8 mouse cellular contexts compared by ENCODE assay signal in genomic region chr5:113634024-113634651, GRCm38 (mm10). TPM values are rescaled to one million over a fixed set of nuclear protein-coding genes. Genes with fewer than 3 reads are reported as not detected.
DNase-seq lines count a peak whose midpoint lies in the region; ATAC-seq and TF ChIP-seq lines count a peak whose summit lies in the region.

No protein-coding gene starts in this region.

- H3K4me3 ChIP-seq in C2C12 (ENCODE audit: insufficient read depth, poor library complexity, severe bottlenecking) (no peak overlapping the region), myocyte (no peak overlapping the region)
- H3K4me3 ChIP-seq in embryonic fibroblast, embryonic 13.5 days (ENCODE audit: insufficient read depth, low read length): no peak overlapping the region

- peak; percentile 75 for DNase-seq in adrenal gland, adult 8-10 months
- DNase-seq in heart, postnatal 10 days: peak; percentile 71 to 73
- DNase-seq in left cerebral cortex, adult 18-20 months (ENCODE audit: low spot score in 2 of 2): peak; percentile 22 to 29
- no peak for DNase-seq in spleen, postnatal 36 days (ENCODE audit: low spot score in 2 of 2)

- peak overlapping the region; percentile 83 for H3K4me2 ChIP-seq in myocyte (ENCODE audit: low read depth)

- H3ac ChIP-seq in C2C12 (ENCODE audit: control insufficient read depth, insufficient read length, low read depth): no peak overlapping the region
- H3ac ChIP-seq in myocyte (ENCODE audit: control insufficient read depth, insufficient read length): no peak overlapping the region

- peaks cover 19% of the 10 kb centered on the region for H3K4me1 ChIP-seq in embryonic fibroblast, embryonic 13.5 days (ENCODE audit: control insufficient read depth, insufficient read depth, low read length)

- H3K79me2 ChIP-seq in C2C12 (ENCODE audit: control insufficient read depth, insufficient read depth) (no peaks in the 10 kb centered on the region), myocyte (ENCODE audit: control insufficient read depth, insufficient read depth) (no peaks in the 10 kb centered on the region)

- intact Hi-C loops in heart, postnatal 10 days (cut with DNase I): no loop called here

- H3K79me3 ChIP-seq in C2C12 (ENCODE audit: low read depth): no peaks in the 10 kb centered on the region

- H3K36me3 ChIP-seq in C2C12 (ENCODE audit: control insufficient read depth, insufficient read depth) (no peaks in the 10 kb centered on the region), myocyte (ENCODE audit: control insufficient read depth, insufficient read depth) (no peaks in the 10 kb centered on the region)

- no peak for ATAC-seq in megakaryocyte-erythroid progenitor cell, adult 5-6 weeks (replicated peaks; ENCODE audit: low FRiP score, low TSS enrichment, poor library complexity, severe bottlenecking)

- no peak for TF ChIP-seq CTCF in C2C12 (IDR thresholded peaks at IDR 0.05; ENCODE audit: control insufficient read depth, insufficient read depth, insufficient read length)
- no peak for TF ChIP-seq CTCF in embryonic fibroblast, embryonic 13.5 days (IDR thresholded peaks at IDR 0.05; ENCODE audit: borderline replicate concordance, insufficient read depth, low read length)

- TF ChIP-seq POLR2A in embryonic fibroblast, embryonic 13.5 days (IDR thresholded peaks at IDR 0.05; ENCODE audit: low read depth, low read length): no peak
- no peak for TF ChIP-seq POLR2A in myocyte (IDR thresholded peaks at IDR 0.05; ENCODE audit: insufficient read length, low read depth)

- H3K27ac ChIP-seq in embryonic fibroblast, embryonic 13.5 days (ENCODE audit: insufficient read depth, low read length): peak overlapping the region; percentile 77

- no peaks in the 10 kb centered on the region for H3K27me3 ChIP-seq in C2C12 (ENCODE audit: control insufficient read depth, insufficient read depth, insufficient read length)
- no peaks in the 10 kb centered on the region for H3K27me3 ChIP-seq in myocyte (ENCODE audit: control insufficient read depth, insufficient read depth, insufficient read length)

TF ChIP-seq in C2C12, 6 proteins besides CTCF, POLR2A, EP300 and RAD21:
- TF ChIP-seq USF1 (IDR thresholded peaks at IDR 0.05; ENCODE audit: low read depth): peak; percentile 92
- no peak for TF ChIP-seq MYOD1 (IDR thresholded peaks at IDR 0.05; ENCODE audit: control insufficient read depth, insufficient read length, low read depth)
- peak; percentile 79 for TF ChIP-seq MAX (IDR thresholded peaks at IDR 0.05)

TF ChIP-seq in myocyte, 11 proteins besides CTCF, POLR2A, EP300 and RAD21:
- TF ChIP-seq SRF (IDR thresholded peaks at IDR 0.05; ENCODE audit: control insufficient read depth, insufficient read length, low read depth) (no peak), USF1 (IDR thresholded peaks at IDR 0.05; ENCODE audit: low read depth) (peak; percentile 90)
TF ChIP-seq in myocyte: peak in this region for 1.

RNA-seq across cellular contexts. Expression of gene Cmklr1, which starts 16.1 kb away (rescaled TPM):
- polyA plus RNA-seq in C2C12 (2012; fragmentation: generic; extraction: Trizol) (1.2 TPM), myocyte (2012; fragmentation: generic; extraction: Trizol) (14.1 TPM)
- 10 to 100 TPM; 14.2 to 27.6 (median 21.2) TPM for total RNA-seq in adrenal gland, adult 8-10 months (2022)
- 13.2 and 26.1 TPM in 2 replicates for polyA plus RNA-seq in embryonic fibroblast, embryonic 13.5 days (2011; ENCODE audit: insufficient read length, low read depth, missing spikeins)
- total RNA-seq in heart, postnatal 10 days (2021): 10 to 100 TPM; 20.8 to 22.5 TPM
- total RNA-seq in left cerebral cortex, adult 18-20 months (2021): 1 to 10 TPM; 4.6 to 5.5 TPM
- total RNA-seq in megakaryocyte-erythroid progenitor cell, adult 5-6 weeks (2014; fragmentation: Nextera tagmentation): 0.48 and 2.2 TPM in 2 replicates
- 0.23 TPM in 1 of 2 replicates, not detected in the other for total RNA-seq in megakaryocyte-erythroid progenitor cell, adult 5-6 weeks (2017)

Comparison
In these comparisons a context has a peak if more than half of its experiments do, and no peak if none do; other contexts are left out.
1. DNase-seq: peak in adrenal gland, adult 8-10 months (single experiment), heart, postnatal 10 days (2 of 2) and left cerebral cortex, adult 18-20 months (2 of 2); none in spleen, postnatal 36 days (0 of 2).